Mouse (Mus musculus): ENCODE data around the gene Brms1l. TPM values are rescaled to one million over a fixed set of nuclear protein-coding genes. Genes with fewer than 3 reads are reported as not detected.

Brms1l gene
- polyA plus RNA-seq, 1 experiment = 14.3 TPM

GRCm38 (mm10) chr12:55850650-55851049 lies 14.5 kb downstream of the Brms1l start:
- Histone ChIP-seq H3K27ac (ENCODE audit: insufficient read depth, low read depth, low read length) (no peak overlapping the region), H3K4me3 (ENCODE audit: insufficient read depth, low read length) (no peak overlapping the region), H3K4me1 (ENCODE audit: control insufficient read depth, insufficient read depth, low read length) (peaks cover 6% of the 10 kb centered on the region; the same call in 1 of the 2 replicates)
- TF ChIP-seq CTCF (IDR thresholded peaks at IDR 0.05; ENCODE audit: low read depth, low read length) (no peak), POLR2A (IDR thresholded peaks at IDR 0.05; ENCODE audit: borderline replicate concordance, low read depth, low read length) (no peak)

GRCm38 (mm10) chr12:55859409-55860349 lies 23.6 kb downstream of the Brms1l start:
- TF ChIP-seq CTCF (IDR thresholded peaks at IDR 0.05; ENCODE audit: low read depth, low read length) (no peak), POLR2A (IDR thresholded peaks at IDR 0.05; ENCODE audit: borderline replicate concordance, low read depth, low read length) (no peak)

GRCm38 (mm10) chr12:55860631-55861030 lies 24.5 kb downstream of the Brms1l start:
- H3K4me1 ChIP-seq (ENCODE audit: control insufficient read depth, insufficient read depth, low read length) = no peaks in the 10 kb centered on the region
- H3K4me3 ChIP-seq (ENCODE audit: insufficient read depth, low read length) = no peak overlapping the region
- TF ChIP-seq CTCF (IDR thresholded peaks at IDR 0.05; ENCODE audit: low read depth, low read length) (no peak), POLR2A (IDR thresholded peaks at IDR 0.05; ENCODE audit: borderline replicate concordance, low read depth, low read length) (no peak)
- H3K27ac ChIP-seq (ENCODE audit: insufficient read depth, low read depth, low read length) = no peak overlapping the region

More at GRCm38 (mm10) chr12:55859409-55860349, 23.6 kb downstream of the Brms1l start:
- Histone ChIP-seq H3K27ac (ENCODE audit: insufficient read depth, low read depth, low read length) (no peak overlapping the region), H3K4me1 (ENCODE audit: control insufficient read depth, insufficient read depth, low read length) (no peaks in the 10 kb centered on the region), H3K4me3 (ENCODE audit: insufficient read depth, low read length) (no peak overlapping the region)

- no peak for TF ChIP-seq CTCF (IDR thresholded peaks at IDR 0.05; ENCODE audit: low read depth, low read length)
- no peak for TF ChIP-seq POLR2A (IDR thresholded peaks at IDR 0.05; ENCODE audit: borderline replicate concordance, low read depth, low read length)
- Histone ChIP-seq H3K27ac (ENCODE audit: insufficient read depth, low read depth, low read length) (no peak overlapping the region), H3K4me3 (ENCODE audit: insufficient read depth, low read length) (no peak overlapping the region), H3K4me1 (ENCODE audit: control insufficient read depth, insufficient read depth, low read length) (peaks cover 11% of the 10 kb centered on the region)
Measured at GRCm38 (mm10) chr12:55867738-55868137, 31.6 kb downstream of the Brms1l start.

- H3K4me1 ChIP-seq (ENCODE audit: control insufficient read depth, insufficient read depth, low read length) = peaks cover 11% of the 10 kb centered on the region
- no peak overlapping the region for H3K4me3 ChIP-seq (ENCODE audit: insufficient read depth, low read length)
- TF ChIP-seq CTCF (IDR thresholded peaks at IDR 0.05; ENCODE audit: low read depth, low read length) = no peak
- TF ChIP-seq POLR2A (IDR thresholded peaks at IDR 0.05; ENCODE audit: borderline replicate concordance, low read depth, low read length) = no peak
- no peak overlapping the region for H3K27ac ChIP-seq (ENCODE audit: insufficient read depth, low read depth, low read length)
Measured at GRCm38 (mm10) chr12:55869622-55870322, 33.6 kb downstream of the Brms1l start.

GRCm38 (mm10) chr12:55885449-55885848 lies 49.3 kb downstream of the Brms1l start:
- TF ChIP-seq POLR2A (IDR thresholded peaks at IDR 0.05; ENCODE audit: borderline replicate concordance, low read depth, low read length) (no peak), CTCF (IDR thresholded peaks at IDR 0.05; ENCODE audit: low read depth, low read length) (no peak)
- H3K4me1 ChIP-seq (ENCODE audit: control insufficient read depth, insufficient read depth, low read length) = no peaks in the 10 kb centered on the region
- no peak overlapping the region for H3K27ac ChIP-seq (ENCODE audit: insufficient read depth, low read depth, low read length)
- H3K4me3 ChIP-seq (ENCODE audit: insufficient read depth, low read length) = no peak overlapping the region

GRCm38 (mm10) chr12:55888570-55888969 lies 52.4 kb downstream of the Brms1l start:
- no peaks in the 10 kb centered on the region for H3K4me1 ChIP-seq (ENCODE audit: control insufficient read depth, insufficient read depth, low read length)
- 0 out of 2 replicates have a peak, but pooled peaks have one; percentile 16 for TF ChIP-seq CTCF (IDR thresholded peaks at IDR 0.05; ENCODE audit: low read depth, low read length)
- no peak for TF ChIP-seq POLR2A (IDR thresholded peaks at IDR 0.05; ENCODE audit: borderline replicate concordance, low read depth, low read length)
- H3K4me3 ChIP-seq (ENCODE audit: insufficient read depth, low read length) = no peak overlapping the region
- H3K27ac ChIP-seq (ENCODE audit: insufficient read depth, low read depth, low read length) = no peak overlapping the region

- no peak overlapping the region for H3K27ac ChIP-seq (ENCODE audit: insufficient read depth, low read depth, low read length)
- no peak overlapping the region for H3K4me3 ChIP-seq (ENCODE audit: insufficient read depth, low read length)
- H3K4me1 ChIP-seq (ENCODE audit: control insufficient read depth, insufficient read depth, low read length) = no peaks in the 10 kb centered on the region
- no peak for TF ChIP-seq CTCF (IDR thresholded peaks at IDR 0.05; ENCODE audit: low read depth, low read length)
- TF ChIP-seq POLR2A (IDR thresholded peaks at IDR 0.05; ENCODE audit: borderline replicate concordance, low read depth, low read length) = no peak
Measured at GRCm38 (mm10) chr12:55904801-55905200, 68.7 kb downstream of the Brms1l start.

- TF ChIP-seq CTCF (IDR thresholded peaks at IDR 0.05; ENCODE audit: low read depth, low read length) (no peak), POLR2A (IDR thresholded peaks at IDR 0.05; ENCODE audit: borderline replicate concordance, low read depth, low read length) (no peak)
- Histone ChIP-seq H3K4me3 (ENCODE audit: insufficient read depth, low read length) (no peak overlapping the region), H3K4me1 (ENCODE audit: control insufficient read depth, insufficient read depth, low read length) (no peaks in the 10 kb centered on the region), H3K27ac (ENCODE audit: insufficient read depth, low read depth, low read length) (no peak overlapping the region)
Measured at GRCm38 (mm10) chr12:55912138-55912537, 76.0 kb downstream of the Brms1l start.

- Histone ChIP-seq H3K4me1 (ENCODE audit: control insufficient read depth, insufficient read depth, low read length) (no peaks in the 10 kb centered on the region), H3K4me3 (ENCODE audit: insufficient read depth, low read length) (no peak overlapping the region), H3K27ac (ENCODE audit: insufficient read depth, low read depth, low read length) (no peak overlapping the region)
- TF ChIP-seq POLR2A (IDR thresholded peaks at IDR 0.05; ENCODE audit: borderline replicate concordance, low read depth, low read length) (no peak), CTCF (IDR thresholded peaks at IDR 0.05; ENCODE audit: low read depth, low read length) (no peak)
Measured at GRCm38 (mm10) chr12:55913201-55913600, 77.1 kb downstream of the Brms1l start.

Measured in bone marrow macrophage, adult 2 months (primary cell).